Mouse (Mus musculus) liver, embryonic 14.5 days (tissue): Measurements from ENCODE around the gene Arid1b. TPM values are rescaled to one million over a fixed set of nuclear protein-coding genes. Genes with fewer than 3 reads are reported as not detected.
A peak's percentile ranks its signal among the peaks of the same experiment; 100 is the strongest.

Experiments used
- ATAC-seq: fragments of 200-750 bp; cut with Nextera tagmentation; 2 replicates; pipeline ENCODE4 v1.8.0; 2017; ENCODE audit warnings: moderate number of reproducible peaks, mild to moderate bottlenecking, moderate library complexity; ENCODE audit not compliant: insufficient read depth
- DNase-seq, 3 experiments: peaks; one replicate each; pipeline ENCODE4 v3.0.0-alpha.2; 2012 to 2013; ENCODE audit warnings: low read depth in 3 of 3, low spot score in 3 of 3
- H3K27ac ChIP-seq: fragments of 300-500 bp; sonication (generic); 2 replicates; pipeline ENCODE4 v1.5.1; 2014; ENCODE audit warnings: moderate library complexity, mild to moderate bottlenecking, control low read depth, inconsistent platforms
- H3K27me3 ChIP-seq: fragments of 300-500 bp; sonication (generic); 2 replicates; pipeline ENCODE4 v1.6.1; 2014; ENCODE audit warnings: mild to moderate bottlenecking, low read length, moderate library complexity; ENCODE audit not compliant: control insufficient read depth, insufficient read depth
- H3K36me3 ChIP-seq: fragments of 300-500 bp; sonication (generic); replicated peaks from 2 replicates; pipeline ENCODE4 v1.6.1; 2014; ENCODE audit warnings: low read depth; ENCODE audit not compliant: control insufficient read depth, insufficient read depth
- H3K4me1 ChIP-seq, 2 experiments: fragments of 200-500 bp in 1 of 2; fragments of 300-500 bp in 1 of 2; sonication (generic) in 1 of 2; replicated peaks; 2 replicates each; pipeline ENCODE4 v1.6.1; 2012 to 2014; ENCODE audit warnings: antibody characterized with exemption in 1 of 2, inconsistent platforms in 1 of 2, low read length in 1 of 2; ENCODE audit not compliant: control insufficient read depth in 2 of 2, insufficient read depth in 2 of 2
- H3K4me2 ChIP-seq: fragments of 300-500 bp; sonication (generic); 2 replicates; pipeline ENCODE4 v1.6.1; 2014; ENCODE audit warnings: low read depth, mild to moderate bottlenecking, control low read depth, moderate library complexity
- H3K4me3 ChIP-seq, 2 experiments: fragments of 200-500 bp in 1 of 2; fragments of 300-500 bp in 1 of 2; sonication (generic) in 1 of 2; 2 replicates each; pipeline ENCODE4 v1.5.1; 2012 to 2014; ENCODE audit warnings: low read depth in 2 of 2, low read length in 2 of 2, mild to moderate bottlenecking in 2 of 2, control low read depth in 1 of 2, inconsistent platforms in 1 of 2, moderate library complexity in 1 of 2; ENCODE audit not compliant: insufficient read depth in 1 of 2
- H3K9ac ChIP-seq: fragments of 300-500 bp; sonication (generic); replicated peaks from 2 replicates; pipeline ENCODE4 v1.6.1; 2014; ENCODE audit warnings: mild to moderate bottlenecking, control low read depth, moderate library complexity
- H3K9me3 ChIP-seq: fragments of 300-500 bp; sonication (generic); 2 replicates; pipeline ENCODE4 v1.6.1; 2016; ENCODE audit warnings: low read length, mixed read lengths; ENCODE audit not compliant: control insufficient read depth
- CTCF ChIP-seq: IDR thresholded peaks from 2 replicates; pipeline ENCODE4 v1.5.1; 2016; ENCODE audit warnings: antibody characterized with exemption, low read depth, control low read depth
- EP300 ChIP-seq: IDR thresholded peaks from 2 replicates; pipeline ENCODE4 v1.6.1; 2016; ENCODE audit warnings: antibody characterized with exemption, low read depth
- WGBS: fragments of 180-500 bp; shearing (Covaris S2); extraction: QIAGEN DNeasy Blood & Tissue Kit; methylation state at CpG from one replicate; pipeline ENCODE4 v1.1.7; 2014; ENCODE audit not compliant: insufficient replicate concordance; 5-methylcytosine and 5-hydroxymethylcytosine counted together
- polyA plus RNA-seq, 2 experiments: library from polyadenylated mRNA; depleted of rRNA in 1 of 2; stranded (reverse) in 1 of 2; unstranded in 1 of 2; fragments of >200 nt; fragmentation: Nextera tagmentation in 1 of 2; extraction: Ambion mirVana in 1 of 2; gene quantifications; 2 replicates each; pipeline versions ENCODE4 v1.2.1 to v1.2.3; 2012 to 2014

Gene Arid1b
- polyA plus RNA-seq, 2 experiments: 2.6 to 3.1 TPM

- Histone ChIP-seq H3K9me3 (no peaks in the 10 kb centered on the region), H3K9ac (no peak overlapping the region), H3K4me3 (no peak overlapping the region), H3K4me2 (no peak overlapping the region), H3K27me3 (no peaks in the 10 kb centered on the region), H3K27ac (no peak overlapping the region), H3K36me3 (no peaks in the 10 kb centered on the region), H3K4me1 (peaks cover 11 to 22% of the 10 kb centered on the region in 2 experiments)
- ATAC-seq: no peak
- TF ChIP-seq CTCF: no peak
- TF ChIP-seq EP300: no peak
- DNase-seq: no peak
- WGBS: 54% methylated on average over 4 of the region's 4 CpGs
Measured at GRCm38 (mm10) chr17:5185501-5185900, 191.4 kb downstream of the Arid1b start.

GRCm38 (mm10) chr17:5187546-5187945 is 193.4 kb downstream of the Arid1b start:
- no peak overlapping the region for H3K4me3 ChIP-seq
- WGBS: 79% methylated on average over 2 of the region's 2 CpGs
- H3K4me2 ChIP-seq: no peak overlapping the region
- no peak for ATAC-seq
- H3K36me3 ChIP-seq: no peaks in the 10 kb centered on the region
- no peak overlapping the region for H3K27ac ChIP-seq
- no peak overlapping the region for H3K9ac ChIP-seq
- DNase-seq: no peak
- H3K9me3 ChIP-seq: no peaks in the 10 kb centered on the region
- H3K27me3 ChIP-seq: no peaks in the 10 kb centered on the region
- peak; percentile 50 for TF ChIP-seq CTCF
- no peak for TF ChIP-seq EP300
- H3K4me1 ChIP-seq: peaks cover 20% of the 10 kb centered on the region in 2 experiments

GRCm38 (mm10) chr17:5188400-5188799 is 194.3 kb downstream of the Arid1b start:
- ATAC-seq: no peak
- Histone ChIP-seq H3K27ac (no peak overlapping the region), H3K4me1 (peaks cover 20% of the 10 kb centered on the region in 2 experiments), H3K4me3 (no peak overlapping the region), H3K9ac (no peak overlapping the region), H3K27me3 (no peaks in the 10 kb centered on the region), H3K9me3 (no peaks in the 10 kb centered on the region), H3K36me3 (no peaks in the 10 kb centered on the region), H3K4me2 (no peak overlapping the region)
- no peak for DNase-seq
- 70% methylated on average over 7 of the region's 7 CpGs for WGBS
- TF ChIP-seq EP300: no peak
- TF ChIP-seq CTCF: no peak

GRCm38 (mm10) chr17:5189551-5190351 is 195.6 kb downstream of the Arid1b start:
- TF ChIP-seq CTCF (peak; percentile 69), EP300 (peak; percentile 36; the same call in 1 of the 2 replicates)
- H3K36me3 ChIP-seq: no peaks in the 10 kb centered on the region
- peak overlapping the region; percentile 70 to 79 for H3K4me3 ChIP-seq
- H3K4me2 ChIP-seq: peak overlapping the region; percentile 99
- 2% methylated on average over 40 of the region's 40 CpGs for WGBS
- H3K4me1 ChIP-seq: peaks cover 20 to 24% of the 10 kb centered on the region in 2 experiments
- peak overlapping the region; percentile 100 for H3K27ac ChIP-seq
- no peaks in the 10 kb centered on the region for H3K27me3 ChIP-seq
- DNase-seq (peak; percentile 81 to 89 (median 84)), ATAC-seq (peak; percentile 95)
- no peaks in the 10 kb centered on the region for H3K9me3 ChIP-seq
- H3K9ac ChIP-seq: peak overlapping the region; percentile 96

GRCm38 (mm10) chr17:5190367-5190766 is 196.2 kb downstream of the Arid1b start:
- H3K4me1 ChIP-seq: peaks cover 20 to 24% of the 10 kb centered on the region in 2 experiments
- no peaks in the 10 kb centered on the region for H3K36me3 ChIP-seq
- H3K27ac ChIP-seq: peak overlapping the region; percentile 100
- peak overlapping the region; percentile 99 for H3K4me2 ChIP-seq
- DNase-seq: no peak
- no peaks in the 10 kb centered on the region for H3K9me3 ChIP-seq
- peak overlapping the region; percentile 43 to 79 for H3K4me3 ChIP-seq
- 21% methylated on average over 3 of the region's 3 CpGs for whole genome bisulfite sequencing
- no peak for ATAC-seq
- H3K27me3 ChIP-seq: no peaks in the 10 kb centered on the region
- TF ChIP-seq EP300 (no peak), CTCF (peak; percentile 24; the same call in 1 of the 2 replicates)
- H3K9ac ChIP-seq: peak overlapping the region; percentile 96
